Mouse (Mus musculus): ENCODE measurements at regions not wholly inside any gene's neighbourhood (a gene's known extent, or its start where the extent isn't known, plus 50 kb on each side); places are given as distances from the start of the nearest gene placed in this dataset.

- DNase-seq = no peak
These were observed 53.8 kb upstream of the Tbx18 start for GRCm38 (mm10) chr9:87784872-87785271.

DNA sequence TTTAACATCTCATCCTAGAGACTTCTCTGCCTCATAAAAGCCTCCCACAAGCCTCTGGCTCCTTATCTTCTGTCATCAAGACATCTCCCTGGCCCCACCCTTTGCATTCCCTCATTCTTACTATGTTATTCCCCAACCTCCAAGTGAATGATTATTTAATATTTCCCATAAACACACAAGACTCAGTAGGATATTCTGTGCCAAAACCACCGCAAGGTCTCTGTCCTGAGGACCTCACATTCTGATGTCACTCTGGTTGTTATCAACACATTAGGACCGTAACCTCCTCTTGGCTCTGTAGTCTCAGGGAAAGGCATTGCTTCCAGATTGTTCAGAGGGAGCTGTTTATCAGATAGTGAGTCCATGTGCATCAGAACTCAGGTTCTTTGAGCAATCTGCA lies 80.7 kb upstream of the Tbx18 start:
- DNase-seq = no peak

DNA sequence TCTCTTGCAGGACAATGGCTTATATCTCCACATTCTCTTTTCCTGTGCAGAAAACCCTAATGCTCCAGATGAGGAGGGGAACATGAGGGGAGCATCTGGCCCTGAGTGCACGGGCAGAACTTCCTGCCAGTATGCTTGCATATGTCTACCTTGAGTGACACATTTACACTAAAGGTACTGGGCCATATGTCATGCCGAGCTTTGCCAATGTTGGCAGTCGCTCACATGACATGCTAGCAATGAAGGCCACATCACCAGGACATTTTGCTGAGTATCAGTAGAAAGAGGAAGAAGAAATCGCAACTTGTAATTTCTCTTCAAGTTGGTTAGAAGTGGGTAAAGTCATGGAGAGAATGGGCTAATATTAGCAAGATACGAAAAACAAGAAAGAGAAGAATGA lies 91.2 kb upstream of the Tbx18 start:
- no peak for DNase-seq

GRCm38 (mm10) chr9:87824691-87825230 lies 93.7 kb upstream of the Tbx18 start:
- no peak for DNase-seq

DNA sequence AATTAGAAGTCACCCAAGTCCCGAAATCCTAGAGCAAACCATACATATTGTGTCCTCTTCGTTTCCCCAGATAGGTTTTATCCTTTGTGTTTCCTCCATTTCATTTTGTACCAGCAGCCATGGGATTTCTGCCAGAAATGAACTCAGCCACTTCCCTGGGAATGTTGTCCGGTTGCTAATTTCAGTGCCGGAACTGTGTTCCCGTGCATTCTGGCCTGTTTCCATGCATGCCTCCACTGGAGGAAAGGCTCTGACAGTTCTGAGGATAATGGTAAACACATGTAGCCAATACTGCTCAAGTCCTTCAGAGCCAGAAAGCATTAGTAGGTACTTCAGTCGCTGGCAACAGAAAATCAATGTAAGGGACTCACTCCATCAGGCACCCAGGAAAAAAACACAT lies 112.8 kb upstream of the Tbx18 start:
- no peak for DNase-seq

GRCm38 (mm10) chr9:87844453-87844852 lies 113.4 kb upstream of the Tbx18 start:
- DNase-seq = no peak

DNA sequence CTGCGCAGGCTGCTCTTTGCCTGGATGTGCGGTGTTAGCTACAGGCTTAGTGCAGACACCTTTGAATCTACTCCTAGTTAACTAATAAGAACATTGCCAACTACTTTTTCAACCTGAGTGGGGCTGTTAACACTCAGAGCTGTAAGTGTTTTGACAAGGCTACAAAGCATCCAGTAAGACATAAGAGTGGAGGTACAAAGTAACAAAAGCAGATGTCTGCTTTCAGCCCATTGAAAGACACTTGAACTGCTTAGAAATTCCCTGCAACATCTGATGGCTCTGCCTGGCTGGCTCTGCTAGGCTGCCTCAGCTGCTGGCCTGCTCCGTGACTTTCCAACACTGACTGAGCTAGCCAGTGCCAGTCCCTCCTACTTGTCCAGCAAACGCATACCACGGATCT lies 117.8 kb upstream of the Tbx18 start:
- no peak for DNase-seq

- DNase-seq = no peak
These were observed 119.1 kb upstream of the Tbx18 start for GRCm38 (mm10) chr9:87850133-87850532.

DNA sequence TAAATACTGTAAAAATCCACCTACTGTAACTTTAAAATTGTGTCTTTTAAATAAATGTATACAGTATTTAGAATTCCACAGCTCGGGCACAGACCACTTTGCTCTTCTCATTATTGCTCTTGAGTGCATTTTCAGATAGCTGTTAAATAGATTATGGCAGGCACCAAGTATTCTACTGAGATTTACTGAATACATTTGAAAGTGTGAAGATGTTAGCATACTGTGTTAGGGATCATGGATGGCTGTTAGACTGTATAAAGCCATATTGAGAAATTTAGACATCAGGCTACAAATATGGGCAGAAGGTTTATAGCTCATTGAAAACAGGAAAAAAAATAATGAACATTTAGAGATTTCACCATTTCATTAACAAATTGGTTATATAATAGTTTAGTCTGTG lies 130.5 kb upstream of the Tbx18 start:
- DNase-seq = no peak

DNA sequence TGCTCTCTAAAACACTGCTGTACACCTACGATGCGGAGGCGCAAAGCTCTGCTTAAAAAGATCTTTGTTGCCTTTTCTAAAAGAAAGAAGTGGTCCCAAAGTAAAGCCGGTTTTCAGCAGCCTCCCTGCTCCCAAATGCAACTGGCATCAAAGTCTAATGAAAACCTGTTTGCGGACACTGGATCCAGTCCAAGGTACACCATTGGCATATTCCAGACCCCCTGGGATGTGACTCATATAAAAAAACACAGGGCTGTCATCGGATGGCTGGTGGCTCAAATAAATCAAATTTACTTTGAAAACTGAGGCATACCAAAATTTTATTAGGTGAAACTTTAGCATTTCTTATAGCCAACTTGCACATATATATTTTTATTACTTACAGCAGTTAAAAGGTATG lies 134.2 kb upstream of the Tbx18 start:
- no peak for DNase-seq

GRCm38 (mm10) chr9:87872384-87872905 lies 141.4 kb upstream of the Tbx18 start:
- DNase-seq = no peak

DNA sequence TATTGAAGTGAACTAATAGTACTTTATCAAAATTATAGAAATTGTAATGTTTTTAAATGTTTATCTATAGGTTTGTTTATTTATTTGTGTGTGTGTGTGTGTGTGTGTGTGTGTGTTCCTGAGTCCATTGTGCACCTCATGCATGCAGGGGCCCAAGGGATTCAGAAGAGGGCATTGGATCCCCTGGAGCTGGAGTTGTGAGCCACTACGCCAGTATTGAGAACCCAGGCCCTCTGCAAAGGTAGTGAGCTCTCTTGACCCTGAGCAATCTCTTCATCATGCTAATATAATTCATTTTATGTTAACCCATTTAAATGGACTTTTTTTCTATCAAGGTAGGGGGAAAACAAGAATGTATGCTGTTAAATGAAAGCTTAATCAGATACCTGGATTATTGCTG lies 151.5 kb upstream of the Tbx18 start:
- DNase-seq = no peak

GRCm38 (mm10) chr9:87883069-87883468 lies 152.0 kb upstream of the Tbx18 start:
- no peak for DNase-seq

DNA sequence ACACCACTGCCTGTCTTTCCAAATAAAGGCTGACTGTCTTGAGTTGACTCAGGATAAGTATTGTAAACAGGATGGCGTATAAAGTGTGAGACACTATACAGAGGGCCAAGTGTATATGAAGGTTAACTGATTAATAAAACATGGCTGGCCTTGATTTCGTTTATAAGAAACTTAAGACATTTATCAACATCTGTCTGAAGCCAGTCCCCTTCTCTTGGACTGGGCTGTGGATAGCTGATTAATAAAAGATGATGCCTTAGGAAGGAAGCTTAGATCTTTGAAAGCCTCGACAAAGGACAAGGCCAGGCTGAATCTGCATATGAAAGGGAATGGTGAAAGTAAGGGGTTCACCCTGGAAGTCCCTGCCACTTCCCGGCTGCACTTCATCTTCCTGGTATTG lies 163.0 kb upstream of the Tbx18 start:
- DNase-seq = no peak

GRCm38 (mm10) chr9:87894596-87894995 lies 163.5 kb upstream of the Tbx18 start:
- DNase-seq = no peak

GRCm38 (mm10) chr9:87895526-87895925 lies 164.5 kb upstream of the Tbx18 start:
- DNase-seq = no peak

DNA sequence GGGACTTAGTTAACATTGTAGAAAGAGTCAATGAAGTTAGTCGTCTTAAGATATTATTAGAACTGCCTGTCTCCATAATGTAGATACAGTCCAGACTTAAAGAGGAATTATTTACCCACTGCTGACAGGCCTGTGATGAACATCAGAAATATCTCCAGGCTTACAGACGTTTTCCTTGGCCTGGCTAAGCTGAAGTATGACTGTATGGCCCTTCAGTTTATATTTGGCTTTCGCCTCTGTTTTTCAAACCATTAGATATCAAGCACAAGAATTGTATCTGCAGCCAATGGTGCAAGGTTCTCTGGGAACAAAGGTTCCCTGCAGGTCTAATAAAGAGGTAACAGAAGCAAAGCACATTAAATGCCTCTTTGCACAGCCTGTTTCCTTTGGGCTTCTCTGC lies 166.3 kb upstream of the Tbx18 start:
- no peak for DNase-seq

GRCm38 (mm10) chr9:87899368-87899767 lies 168.3 kb upstream of the Tbx18 start:
- DNase-seq = no peak

DNA sequence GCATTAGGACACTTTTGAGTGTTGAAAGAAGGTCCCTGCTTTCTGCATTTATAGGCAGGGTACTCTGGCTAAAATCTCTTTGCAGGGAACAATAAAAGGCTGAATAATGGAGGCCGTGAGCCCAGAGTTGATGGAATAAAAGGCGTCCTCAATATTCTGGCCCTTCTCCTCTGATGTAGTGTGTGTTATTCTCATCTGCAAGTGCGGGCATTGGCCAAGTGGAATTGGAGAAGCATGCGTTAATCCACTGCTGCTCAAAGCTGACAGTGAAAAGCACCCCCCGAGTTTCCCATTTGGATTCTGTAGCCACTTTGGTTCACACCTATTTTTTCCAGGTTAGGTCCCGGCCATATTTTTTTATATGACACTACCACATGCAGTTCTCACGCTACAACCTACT lies 168.7 kb upstream of the Tbx18 start:
- no peak for DNase-seq

GRCm38 (mm10) chr9:87921291-87921690 lies 190.2 kb upstream of the Tbx18 start:
- DNase-seq = no peak

DNA sequence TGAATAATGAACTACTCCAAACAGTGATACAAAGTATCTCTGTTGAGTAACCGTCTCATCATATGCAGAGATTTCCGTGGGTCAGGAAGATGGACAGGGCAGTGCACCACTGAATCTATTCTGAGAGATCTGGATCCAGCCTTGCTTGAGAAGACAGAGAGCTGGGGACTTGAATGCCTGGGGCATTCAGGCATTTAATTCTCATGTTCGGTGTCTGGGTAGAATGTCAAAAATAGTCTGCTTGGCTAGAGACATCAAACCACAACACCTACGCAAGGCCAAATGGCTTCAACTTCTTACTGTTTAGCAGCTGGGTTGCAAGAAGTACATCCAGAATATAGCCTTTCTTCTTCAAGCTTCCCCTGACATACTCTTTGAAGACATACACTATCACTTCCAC lies 194.1 kb upstream of the Tbx18 start:
- DNase-seq = no peak

DNA sequence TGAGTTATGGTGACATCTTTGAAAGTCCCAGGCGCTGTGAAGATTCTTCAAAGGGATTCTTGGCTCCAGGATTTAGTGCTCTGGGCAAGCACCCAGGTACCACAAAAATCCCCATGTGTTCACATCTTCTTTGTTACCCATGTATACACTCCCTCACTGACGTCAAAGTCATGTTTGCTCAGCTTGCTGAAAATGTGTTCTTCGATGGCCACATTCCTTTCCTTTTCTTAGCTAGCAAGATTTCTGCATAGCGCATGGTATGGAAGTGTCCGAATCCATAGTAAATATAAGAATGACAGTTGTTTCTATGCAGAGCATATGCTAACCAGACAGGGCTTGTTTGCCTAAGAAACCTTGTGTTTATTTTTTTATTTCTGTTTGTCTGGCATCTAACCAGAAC lies 202.2 kb upstream of the Tbx18 start:
- no peak for DNase-seq

- DNase-seq = no peak
These were observed 221.4 kb upstream of the Tbx18 start for GRCm38 (mm10) chr9:87952426-87952825.

GRCm38 (mm10) chr9:87954941-87955340 lies 223.9 kb upstream of the Tbx18 start:
- no peak for DNase-seq

GRCm38 (mm10) chr9:87961796-87962195 lies 230.7 kb upstream of the Tbx18 start:
- no peak for DNase-seq
